Mouse (Mus musculus): ENCODE results near the gene Olfr509.

GRCm38 (mm10) chr7:108666118-108666517 lies 14.4 kb upstream of the Olfr509 start, which contains the start of gene Olfr510:
- no peak for TF ChIP-seq CTCF (IDR thresholded peaks at IDR 0.05; ENCODE audit: low read depth)
- no peak for TF ChIP-seq EP300 (IDR thresholded peaks at IDR 0.05; ENCODE audit: low read depth)
